1 mouse cellular context compared by ENCODE assay signal in genomic region chr17:34313393-34313792, GRCm38 (mm10).
TF ChIP-seq lines count a peak whose summit lies in the region.

No protein-coding gene starts in this region.

TF ChIP-seq in CH12.LX, 34 proteins besides CTCF, POLR2A, EP300 and RAD21 (continued from another document):
- TF ChIP-seq JUND (conservative IDR thresholded peaks at IDR 0.05; ENCODE audit: low read depth, low read length) (0 out of 2 replicates have a peak, but pooled peaks have one; percentile 20), NELFE (IDR thresholded peaks at IDR 0.05; ENCODE audit: low read depth, low read length) (no peak), MAFK (IDR thresholded peaks at IDR 0.05; ENCODE audit: insufficient replicate concordance, low read length) (no peak), ETS1 (conservative IDR thresholded peaks at IDR 0.05; ENCODE audit: low read depth, low read length) (0 out of 2 replicates have a peak, but pooled peaks have one; percentile 9), MYC (IDR thresholded peaks at IDR 0.05; ENCODE audit: low read depth, low read length) (peak; percentile 53; the same call in 1 of the 2 replicates), ZNF384 (IDR thresholded peaks at IDR 0.05; ENCODE audit: low read depth, low read length) (peak; percentile 83), IRF4 (IDR thresholded peaks at IDR 0.05; ENCODE audit: low read depth, low read length) (peak; percentile 72), MAX (IDR thresholded peaks at IDR 0.05; ENCODE audit: low read length) (no peak), RCOR1 (conservative IDR thresholded peaks at IDR 0.05; ENCODE audit: low read depth, low read length) (no peak), CHD1 (IDR thresholded peaks at IDR 0.05; ENCODE audit: low read depth, low read length) (no peak), SIN3A (IDR thresholded peaks at IDR 0.05; ENCODE audit: low read length) (no peak), HCFC1 (IDR thresholded peaks at IDR 0.05; ENCODE audit: low read depth, low read length) (no peak), ZC3H11A (IDR thresholded peaks at IDR 0.05; ENCODE audit: low read depth, low read length) (peak; percentile 65)
